Mouse (Mus musculus): ENCODE measurements at regions not wholly inside any gene's neighbourhood (a gene's known extent, or its start where the extent isn't known, plus 50 kb on each side); places are given as distances from the start of the nearest gene placed in this dataset.

GRCm38 (mm10) chr19:28764795-28765360, 70.0 kb upstream of the Slc1a1 start:
- no peak for TF ChIP-seq CTCF (IDR thresholded peaks at IDR 0.05; ENCODE audit: low read depth)
- no peak for TF ChIP-seq EP300 (optimal IDR thresholded peaks at IDR 0.05)

Data from stomach, postnatal 0 days (tissue).